7 mouse cellular contexts compared by ENCODE assay signal in the genomic region with DNA sequence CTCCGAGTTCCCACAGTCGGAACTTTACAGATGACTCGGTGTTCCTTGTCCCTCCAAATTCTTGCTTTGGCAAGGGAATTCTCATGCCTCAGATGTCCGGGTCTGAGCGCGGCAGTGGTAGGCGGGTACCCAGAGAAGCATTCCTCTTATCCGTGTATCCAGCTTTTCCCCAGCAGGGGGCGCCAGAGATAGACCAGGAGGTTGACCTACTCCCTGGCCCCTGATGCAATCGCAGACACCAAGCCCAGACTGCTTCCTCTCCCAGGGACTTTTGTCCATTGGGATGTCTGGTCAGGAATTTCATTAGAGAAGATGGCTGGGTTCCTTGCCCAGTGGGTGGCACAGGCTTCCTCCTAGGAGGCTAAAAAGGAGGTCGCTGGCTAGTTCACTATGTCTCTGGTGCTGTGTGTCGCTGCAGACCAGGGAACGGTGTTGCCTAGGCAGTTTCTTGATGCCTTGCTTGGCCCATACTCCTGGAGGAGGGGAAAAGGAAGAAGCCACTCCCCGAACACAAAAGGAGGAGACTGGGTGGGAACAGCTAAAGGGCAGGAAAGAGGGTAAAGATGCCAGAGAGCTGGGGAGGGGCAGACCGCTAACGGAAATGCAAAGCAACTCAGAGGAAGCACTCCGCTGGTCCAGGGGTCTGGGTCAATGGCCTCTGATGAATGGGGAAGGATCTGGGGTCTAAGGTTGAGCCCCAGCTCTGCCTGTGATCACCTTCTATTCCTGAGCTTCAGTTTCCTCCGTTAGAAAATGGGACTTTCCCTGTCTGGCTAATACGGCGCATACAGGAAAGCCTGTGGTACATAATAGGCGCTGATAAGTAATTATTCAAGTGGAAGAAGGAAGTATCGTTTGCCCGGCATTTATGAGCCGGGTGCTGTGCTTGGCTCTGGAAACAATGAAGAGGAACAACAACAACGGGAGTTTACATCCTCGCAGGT. TPM values are rescaled to one million over a fixed set of nuclear protein-coding genes. Genes with fewer than 3 reads are reported as not detected.
DNase-seq lines count a peak whose midpoint lies in the region; ATAC-seq and TF ChIP-seq lines count a peak whose summit lies in the region.

No protein-coding gene starts in this region.

- peaks cover 23% of the 10 kb centered on the region for H3K27me3 ChIP-seq in embryonic facial prominence, embryonic 11.5 days (ENCODE audit: control insufficient read depth, insufficient read depth, low read length)
- peaks cover 47% of the 10 kb centered on the region for H3K27me3 ChIP-seq in limb, embryonic 10.5 days (ENCODE audit: low read depth, poor library complexity, severe bottlenecking)
- H3K27me3 ChIP-seq in midbrain, embryonic 13.5 days = peaks cover 55% of the 10 kb centered on the region
- H3K27me3 ChIP-seq in small intestine, adult 2 months (ENCODE audit: control insufficient read depth, insufficient read depth, low read length) = peaks cover 14% of the 10 kb centered on the region

- peak; percentile 77 for ATAC-seq in embryonic facial prominence, embryonic 11.5 days (replicated peaks; ENCODE audit: insufficient number of reproducible peaks, low FRiP score, low TSS enrichment, low read depth)
- ATAC-seq in midbrain, embryonic 13.5 days = peak; percentile 74

- 14% methylated on average over 26 of the region's 26 CpGs for WGBS in embryonic facial prominence, embryonic 11.5 days
- 18% methylated on average over 26 of the region's 26 CpGs for WGBS in limb, embryonic 10.5 days
- WGBS in midbrain, embryonic 13.5 days = 20% methylated on average over 26 of the region's 26 CpGs
- WGBS in small intestine, adult 2 months = 8% methylated on average over 26 of the region's 26 CpGs

- peak; percentile 98 for DNase-seq in adrenal gland, postnatal 14 days
- peak; percentile 95 for DNase-seq in embryonic facial prominence, embryonic 11.5 days (ENCODE audit: low spot score)
- DNase-seq in heart, adult 18-20 months = peak; percentile 97 to 98
- peak; percentile 96 for DNase-seq in kidney, adult 18-20 months
- peak; percentile 98 for DNase-seq in limb, embryonic 10.5 days (ENCODE audit: low spot score)

- H3K9ac ChIP-seq in embryonic facial prominence, embryonic 11.5 days (replicated peaks; ENCODE audit: low read length) = no peak overlapping the region
- H3K9ac ChIP-seq in midbrain, embryonic 13.5 days (replicated peaks) = no peak overlapping the region

- TF ChIP-seq POLR2A in small intestine, adult 2 months (IDR thresholded peaks at IDR 0.05; ENCODE audit: low read depth, low read length) = no peak; the same call in 1 of the 2 replicates

- no peaks in the 10 kb centered on the region for H3K9me3 ChIP-seq in embryonic facial prominence, embryonic 11.5 days (replicated peaks; ENCODE audit: control insufficient read depth, low read length)
- no peaks in the 10 kb centered on the region for H3K9me3 ChIP-seq in limb, embryonic 10.5 days (replicated peaks)
- H3K9me3 ChIP-seq in midbrain, embryonic 13.5 days = no peaks in the 10 kb centered on the region

- no peak overlapping the region; the same call in 1 of the 2 replicates for H3K4me2 ChIP-seq in embryonic facial prominence, embryonic 11.5 days (ENCODE audit: low read depth, low read length)
- H3K4me2 ChIP-seq in midbrain, embryonic 13.5 days (replicated peaks) = peak overlapping the region; percentile 25; the same call in 1 of the 2 replicates

- no peaks in the 10 kb centered on the region for H3K36me3 ChIP-seq in embryonic facial prominence, embryonic 11.5 days (replicated peaks; ENCODE audit: control insufficient read depth, insufficient read depth, low read depth, low read length)
- no peaks in the 10 kb centered on the region for H3K36me3 ChIP-seq in limb, embryonic 10.5 days
- no peaks in the 10 kb centered on the region for H3K36me3 ChIP-seq in midbrain, embryonic 13.5 days
- H3K36me3 ChIP-seq in small intestine, adult 2 months (ENCODE audit: control insufficient read depth, insufficient read depth, low read length) = no peaks in the 10 kb centered on the region

- TF ChIP-seq CTCF in small intestine, adult 2 months (IDR thresholded peaks at IDR 0.05; ENCODE audit: extremely low read depth, insufficient read length, insufficient replicate concordance, low read depth, low read length) = peak; percentile 84; the same call in 1 of the 2 replicates

- no peak overlapping the region for H3K4me3 ChIP-seq in embryonic facial prominence, embryonic 11.5 days (ENCODE audit: low read depth, low read length)
- peak overlapping the region; percentile 36 for H3K4me3 ChIP-seq in limb, embryonic 10.5 days
- H3K4me3 ChIP-seq in midbrain, embryonic 13.5 days (replicated peaks) = no peak overlapping the region
- H3K4me3 ChIP-seq in small intestine, adult 2 months (ENCODE audit: low read depth, low read length) = peak overlapping the region; percentile 8; the same call in 1 of the 2 replicates

- peaks cover 3% of the 10 kb centered on the region for H3K4me1 ChIP-seq in embryonic facial prominence, embryonic 11.5 days (ENCODE audit: control insufficient read depth, insufficient read depth, low read length)
- peaks cover 72% of the 10 kb centered on the region for H3K4me1 ChIP-seq in limb, embryonic 10.5 days
- H3K4me1 ChIP-seq in midbrain, embryonic 13.5 days (replicated peaks) = peaks cover 47% of the 10 kb centered on the region
- peaks cover 8% of the 10 kb centered on the region; the same call in 1 of the 2 replicates for H3K4me1 ChIP-seq in small intestine, adult 2 months (ENCODE audit: control insufficient read depth, insufficient read depth, insufficient read length, low read length)

- H3K27ac ChIP-seq in embryonic facial prominence, embryonic 11.5 days (replicated peaks; ENCODE audit: low read depth, low read length) = no peak overlapping the region
- peak overlapping the region; percentile 66 for H3K27ac ChIP-seq in limb, embryonic 10.5 days
- H3K27ac ChIP-seq in midbrain, embryonic 13.5 days = no peak overlapping the region
- no peak overlapping the region for H3K27ac ChIP-seq in small intestine, adult 2 months (ENCODE audit: insufficient read depth, low read depth, low read length)

RNA-seq across cellular contexts. Expression of a gene that starts 6.7 kb away (rescaled TPM):
- total RNA-seq in adrenal gland, postnatal 14 days (2021) = 9.9 and 11.1 TPM in 2 replicates
- polyA plus RNA-seq in embryonic facial prominence, embryonic 11.5 days (2014; fragmentation: Nextera tagmentation; extraction: Ambion mirVana) = 2.4 and 2.7 TPM in 2 replicates
- 1 to 10 TPM; 1.8 to 2.0 TPM for total RNA-seq in heart, adult 18-20 months (2021)
- polyA plus RNA-seq in limb, embryonic 10.5 days (2016; fragmentation: Nextera tagmentation; extraction: Ambion mirVana) = 1.9 and 2.6 TPM in 2 replicates
- polyA plus RNA-seq in midbrain, embryonic 13.5 days (2015; fragmentation: Nextera tagmentation; extraction: Ambion mirVana) = 2.0 and 2.7 TPM in 2 replicates
- polyA plus RNA-seq in small intestine, adult 2 months (2012; rRNA removed) = 0.89 and 1.0 TPM in 2 replicates

RNA-seq across cellular contexts. Expression of a gene that starts 29.5 kb away (rescaled TPM):
- 140 and 144 TPM in 2 replicates for total RNA-seq in adrenal gland, postnatal 14 days (2021)
- polyA plus RNA-seq in embryonic facial prominence, embryonic 11.5 days (2014; fragmentation: Nextera tagmentation; extraction: Ambion mirVana) = 36.6 and 37.5 TPM in 2 replicates
- 10 to 100 TPM; 81.5 to 82.4 TPM for total RNA-seq in heart, adult 18-20 months (2021)
- polyA plus RNA-seq in limb, embryonic 10.5 days (2016; fragmentation: Nextera tagmentation; extraction: Ambion mirVana) = 92.0 and 94.3 TPM in 2 replicates
- polyA plus RNA-seq in midbrain, embryonic 13.5 days (2015; fragmentation: Nextera tagmentation; extraction: Ambion mirVana) = 21.1 and 25.3 TPM in 2 replicates
- 56.0 and 78.3 TPM in 2 replicates for polyA plus RNA-seq in small intestine, adult 2 months (2012; rRNA removed)

RNA-seq across cellular contexts. Expression of a gene that starts 48.2 kb away (rescaled TPM):
- 92.6 and 92.9 TPM in 2 replicates for total RNA-seq in adrenal gland, postnatal 14 days (2021)
- 101 and 108 TPM in 2 replicates for polyA plus RNA-seq in embryonic facial prominence, embryonic 11.5 days (2014; fragmentation: Nextera tagmentation; extraction: Ambion mirVana)
- 10 to 100 TPM; 35.6 to 37.4 TPM for total RNA-seq in heart, adult 18-20 months (2021)
- 130 and 157 TPM in 2 replicates for polyA plus RNA-seq in limb, embryonic 10.5 days (2016; fragmentation: Nextera tagmentation; extraction: Ambion mirVana)
- 87.7 and 110 TPM in 2 replicates for polyA plus RNA-seq in midbrain, embryonic 13.5 days (2015; fragmentation: Nextera tagmentation; extraction: Ambion mirVana)
- 68.6 and 74.5 TPM in 2 replicates for polyA plus RNA-seq in small intestine, adult 2 months (2012; rRNA removed)

RNA-seq across cellular contexts. Expression of a gene that starts 52.7 kb away (rescaled TPM):
- 36.9 and 42.8 TPM in 2 replicates for total RNA-seq in adrenal gland, postnatal 14 days (2021)
- 49.6 and 53.0 TPM in 2 replicates for polyA plus RNA-seq in embryonic facial prominence, embryonic 11.5 days (2014; fragmentation: Nextera tagmentation; extraction: Ambion mirVana)
- total RNA-seq in heart, adult 18-20 months (2021) = 10 to 100 TPM; 19.3 to 20.2 TPM
- 77.0 and 78.3 TPM in 2 replicates for polyA plus RNA-seq in limb, embryonic 10.5 days (2016; fragmentation: Nextera tagmentation; extraction: Ambion mirVana)
- 37.4 and 43.4 TPM in 2 replicates for polyA plus RNA-seq in midbrain, embryonic 13.5 days (2015; fragmentation: Nextera tagmentation; extraction: Ambion mirVana)
- polyA plus RNA-seq in small intestine, adult 2 months (2012; rRNA removed) = 16.9 and 26.5 TPM in 2 replicates

Comparison
In these comparisons a context has a peak if more than half of its experiments do, and no peak if none do; other contexts are left out.
1. H3K4me3 ChIP-seq: peak in limb, embryonic 10.5 days (single experiment) and small intestine, adult 2 months (single experiment); none in embryonic facial prominence, embryonic 11.5 days (single experiment) and midbrain, embryonic 13.5 days (single experiment).
2. Peak in every context shown above with its lines, with median percentiles within 50 percentile points of each other: DNase-seq.